Mouse (Mus musculus) myocyte (in vitro differentiated cells): ENCODE data around the gene Chrm4. TPM values are rescaled to one million over a fixed set of nuclear protein-coding genes. Genes with fewer than 3 reads are reported as not detected.

ENCODE experiments used
- H3K27me3 ChIP-seq: one replicate; pipeline ENCODE4 v1.6.1; 2011; ENCODE audit not compliant: control insufficient read depth, insufficient read depth, insufficient read length
- H3K36me3 ChIP-seq: one replicate; pipeline ENCODE4 v1.6.1; 2011; ENCODE audit not compliant: control insufficient read depth, insufficient read depth
- H3K4me2 ChIP-seq: one replicate; pipeline ENCODE4 v1.6.1; 2011; ENCODE audit warnings: low read depth, control low read depth
- H3K4me3 ChIP-seq: one replicate; pipeline ENCODE4 v1.5.1; 2011; ENCODE audit warnings: mild to moderate bottlenecking, control low read depth, moderate library complexity
- H3K79me2 ChIP-seq: one replicate; pipeline ENCODE4 v1.6.1; 2011; ENCODE audit not compliant: control insufficient read depth, insufficient read depth
- H3ac ChIP-seq: one replicate; pipeline ENCODE4 v1.6.1; 2011; ENCODE audit not compliant: control insufficient read depth, insufficient read length
- CEBPB ChIP-seq: IDR thresholded peaks from 2 replicates; pipeline ENCODE4 v1.6.1; 2011; ENCODE audit warnings: mild to moderate bottlenecking, moderate library complexity; ENCODE audit not compliant: poor library complexity, insufficient read depth, severe bottlenecking
- E2F4 ChIP-seq: IDR thresholded peaks from one replicate; pipeline ENCODE4 v1.6.1; 2011; ENCODE audit warnings: mild to moderate bottlenecking, control low read depth, moderate library complexity; ENCODE audit not compliant: insufficient read depth
- MAX ChIP-seq: IDR thresholded peaks from one replicate; pipeline ENCODE4 v1.6.1; 2011; ENCODE audit warnings: low read depth, mild to moderate bottlenecking, control low read depth
- MYOD1 ChIP-seq, 3 experiments: IDR thresholded peaks; one replicate each; pipeline ENCODE4 v1.6.1; 2011; ENCODE audit warnings: control low read depth in 2 of 3, low read depth in 2 of 3, mild to moderate bottlenecking in 2 of 3, moderate library complexity in 1 of 3; ENCODE audit not compliant: insufficient read length in 2 of 3, control insufficient read depth in 1 of 3
- MYOG ChIP-seq, 3 experiments: IDR thresholded peaks; one replicate each; pipeline ENCODE4 v1.6.1; 2011; ENCODE audit warnings: control low read depth in 2 of 3, low read depth in 2 of 3, mild to moderate bottlenecking in 2 of 3; ENCODE audit not compliant: insufficient read length in 2 of 3, control insufficient read depth in 1 of 3, insufficient read depth in 1 of 3
- POLR2A ChIP-seq: IDR thresholded peaks from one replicate; pipeline ENCODE4 v1.6.1; 2011; ENCODE audit warnings: low read depth, mild to moderate bottlenecking, control low read depth, moderate library complexity; ENCODE audit not compliant: insufficient read length
- POLR2AphosphoS2 ChIP-seq: IDR thresholded peaks from one replicate; pipeline ENCODE4 v1.6.1; 2011; ENCODE audit warnings: low read depth, control low read depth; ENCODE audit not compliant: insufficient read length
- REST ChIP-seq: IDR thresholded peaks from one replicate; pipeline ENCODE4 v1.6.1; 2011; ENCODE audit warnings: mild to moderate bottlenecking, control low read depth, moderate library complexity; ENCODE audit not compliant: insufficient read depth, insufficient read length
- SRF ChIP-seq: IDR thresholded peaks from one replicate; pipeline ENCODE4 v1.6.1; 2011; ENCODE audit warnings: low read depth; ENCODE audit not compliant: control insufficient read depth, insufficient read length
- TCF12 ChIP-seq: IDR thresholded peaks from one replicate; pipeline ENCODE4 v1.6.1; 2011; ENCODE audit warnings: mild to moderate bottlenecking, control low read depth; ENCODE audit not compliant: poor library complexity, insufficient read depth, severe bottlenecking
- TCF3 ChIP-seq: IDR thresholded peaks from one replicate; pipeline ENCODE4 v1.6.1; 2011; ENCODE audit warnings: low read depth, control low read depth; ENCODE audit not compliant: insufficient read length
- USF1 ChIP-seq: IDR thresholded peaks from one replicate; pipeline ENCODE4 v1.6.1; 2011; ENCODE audit warnings: low read depth, mild to moderate bottlenecking, control low read depth, moderate library complexity
- polyA plus RNA-seq: library from polyadenylated mRNA; unstranded; fragments of >200 nt; fragmentation: generic; extraction: Trizol; gene quantifications from one replicate; pipeline ENCODE4 v1.2.1, GENCODE M21; 2012; ENCODE audit warnings: missing spikeins

Gene Chrm4
- polyA plus RNA-seq, 1 experiment, result 0.64 TPM

- H3K4me2 ChIP-seq, result no peak overlapping the region
- no peak overlapping the region for H3ac ChIP-seq
- peaks cover 32% of the 10 kb centered on the region for H3K36me3 ChIP-seq
- no peak overlapping the region for H3K4me3 ChIP-seq
- TF ChIP-seq USF1 (no peak), MYOG (IDR thresholded peaks at IDR 0.05; ENCODE audit: control insufficient read depth in 1 of 3, insufficient read depth in 1 of 3, insufficient read length in 2 of 3, low read depth in 2 of 3) (no peak), POLR2A (no peak), POLR2AphosphoS2 (no peak), REST (no peak), SRF (no peak), TCF12 (no peak), TCF3 (no peak), MYOD1 (IDR thresholded peaks at IDR 0.05; ENCODE audit: control insufficient read depth in 1 of 3, insufficient read length in 2 of 3, low read depth in 2 of 3) (no peak), CEBPB (no peak), E2F4 (no peak), MAX (no peak)
- no peaks in the 10 kb centered on the region for H3K79me2 ChIP-seq
- H3K27me3 ChIP-seq, result no peaks in the 10 kb centered on the region
Observed at GRCm38 (mm10) chr2:91894716-91895115, 32.3 kb upstream of the Chrm4 start.

GRCm38 (mm10) chr2:91895401-91895800 is 31.6 kb upstream of the Chrm4 start:
- Histone ChIP-seq H3K4me2 (no peak overlapping the region), H3K79me2 (no peaks in the 10 kb centered on the region), H3ac (no peak overlapping the region), H3K27me3 (no peaks in the 10 kb centered on the region), H3K4me3 (no peak overlapping the region), H3K36me3 (peaks cover 31% of the 10 kb centered on the region)
- TF ChIP-seq TCF12 (no peak), REST (no peak), MYOD1 (IDR thresholded peaks at IDR 0.05; ENCODE audit: control insufficient read depth in 1 of 3, insufficient read length in 2 of 3, low read depth in 2 of 3) (no peak), SRF (no peak), TCF3 (no peak), E2F4 (no peak), POLR2AphosphoS2 (no peak)

- no peak for TF ChIP-seq MYOG (IDR thresholded peaks at IDR 0.05; ENCODE audit: control insufficient read depth in 1 of 3, insufficient read depth in 1 of 3, insufficient read length in 2 of 3, low read depth in 2 of 3)
- TF ChIP-seq TCF12, result no peak
- TF ChIP-seq MYOD1 (IDR thresholded peaks at IDR 0.05; ENCODE audit: control insufficient read depth in 1 of 3, insufficient read length in 2 of 3, low read depth in 2 of 3), result no peak
- TF ChIP-seq POLR2A, result no peak
- TF ChIP-seq POLR2AphosphoS2, result no peak
- no peak for TF ChIP-seq USF1
- no peak for TF ChIP-seq E2F4
- TF ChIP-seq MAX, result no peak
- Histone ChIP-seq H3K4me3 (no peak overlapping the region), H3ac (no peak overlapping the region), H3K79me2 (no peaks in the 10 kb centered on the region), H3K27me3 (no peaks in the 10 kb centered on the region), H3K4me2 (no peak overlapping the region), H3K36me3 (peaks cover 10% of the 10 kb centered on the region)
Observed at GRCm38 (mm10) chr2:91897968-91898367, 29.1 kb upstream of the Chrm4 start.

GRCm38 (mm10) chr2:91899141-91899540 is 27.9 kb upstream of the Chrm4 start:
- Histone ChIP-seq H3K4me3 (no peak overlapping the region), H3ac (no peak overlapping the region), H3K36me3 (peaks cover 10% of the 10 kb centered on the region), H3K4me2 (no peak overlapping the region), H3K79me2 (no peaks in the 10 kb centered on the region), H3K27me3 (no peaks in the 10 kb centered on the region)
- no peak for TF ChIP-seq POLR2AphosphoS2
- no peak for TF ChIP-seq TCF12
- TF ChIP-seq TCF3, result no peak
- TF ChIP-seq CEBPB, result no peak
- TF ChIP-seq E2F4, result no peak
- TF ChIP-seq POLR2A, result no peak
- TF ChIP-seq MYOG (IDR thresholded peaks at IDR 0.05; ENCODE audit: control insufficient read depth in 1 of 3, insufficient read depth in 1 of 3, insufficient read length in 2 of 3, low read depth in 2 of 3), result no peak
- no peak for TF ChIP-seq MYOD1 (IDR thresholded peaks at IDR 0.05; ENCODE audit: control insufficient read depth in 1 of 3, insufficient read length in 2 of 3, low read depth in 2 of 3)
- no peak for TF ChIP-seq SRF
- no peak for TF ChIP-seq MAX
- no peak for TF ChIP-seq USF1
- no peak for TF ChIP-seq REST

- Histone ChIP-seq H3K27me3 (no peaks in the 10 kb centered on the region), H3K36me3 (peaks cover 10% of the 10 kb centered on the region), H3K4me2 (no peak overlapping the region), H3K79me2 (no peaks in the 10 kb centered on the region), H3K4me3 (no peak overlapping the region), H3ac (no peak overlapping the region)
- TF ChIP-seq MAX (no peak), CEBPB (no peak), REST (no peak), TCF12 (no peak), MYOG (IDR thresholded peaks at IDR 0.05; ENCODE audit: control insufficient read depth in 1 of 3, insufficient read depth in 1 of 3, insufficient read length in 2 of 3, low read depth in 2 of 3) (no peak), TCF3 (no peak), POLR2AphosphoS2 (no peak), MYOD1 (IDR thresholded peaks at IDR 0.05; ENCODE audit: control insufficient read depth in 1 of 3, insufficient read length in 2 of 3, low read depth in 2 of 3) (no peak), SRF (no peak), USF1 (no peak), E2F4 (no peak), POLR2A (no peak)
Observed at GRCm38 (mm10) chr2:91900431-91900830, 26.6 kb upstream of the Chrm4 start.
